Mouse (Mus musculus): Measurements from ENCODE around the gene Dcaf17. TPM values are rescaled to one million over a fixed set of nuclear protein-coding genes. Genes with fewer than 3 reads are reported as not detected.

Gene Dcaf17
- polyA plus RNA-seq, 1 experiment from 2014 or later = 23.1 TPM

Other genes starting within 250 kb of the Dcaf17 start
- gene Tlk1, start 229.6 kb upstream of the Dcaf17 start, polyA plus RNA-seq (2016; fragmentation: Nextera tagmentation; extraction: Ambion mirVana) = 53.9 and 57.4 TPM in 2 replicates
- gene Mettl8, start 255 bp downstream of the Dcaf17 start, polyA plus RNA-seq (2016; fragmentation: Nextera tagmentation; extraction: Ambion mirVana) = 13.4 and 13.6 TPM in 2 replicates
- gene Cybrd1, start 62.6 kb downstream of the Dcaf17 start, polyA plus RNA-seq (2016; fragmentation: Nextera tagmentation; extraction: Ambion mirVana) = 0.97 and 1.1 TPM in 2 replicates
- 42.0 and 43.0 TPM in 2 replicates for gene Dync1i2, start 156.4 kb downstream of the Dcaf17 start, polyA plus RNA-seq (2016; fragmentation: Nextera tagmentation; extraction: Ambion mirVana)

Measured in liver, embryonic 12.5 days (tissue).